Mouse (Mus musculus) forebrain, embryonic 13.5 days (tissue): ENCODE results near the gene Sh3bgrl2. TPM values are rescaled to one million over a fixed set of nuclear protein-coding genes. Genes with fewer than 3 reads are reported as not detected.

ENCODE experiments used
- ATAC-seq: fragments of 200-750 bp; cut with Nextera tagmentation; 2 replicates; pipeline ENCODE4 v1.8.0; 2017
- H3K27ac ChIP-seq: fragments of 300-500 bp; sonication (generic); 2 replicates; pipeline ENCODE4 v1.5.1; 2015; ENCODE audit warnings: inconsistent platforms, mild to moderate bottlenecking, moderate library complexity
- H3K27me3 ChIP-seq: fragments of 300-500 bp; sonication (generic); 2 replicates; pipeline ENCODE4 v1.6.1; 2015; ENCODE audit warnings: mild to moderate bottlenecking, inconsistent platforms
- H3K36me3 ChIP-seq: fragments of 300-500 bp; sonication (generic); 2 replicates; pipeline ENCODE4 v1.6.1; 2015; ENCODE audit warnings: mild to moderate bottlenecking, inconsistent platforms; ENCODE audit not compliant: poor library complexity, severe bottlenecking
- H3K4me1 ChIP-seq: fragments of 300-500 bp; sonication (generic); 2 replicates; pipeline ENCODE4 v1.6.1; 2015; ENCODE audit warnings: inconsistent platforms
- H3K4me2 ChIP-seq: fragments of 300-500 bp; sonication (generic); 2 replicates; pipeline ENCODE4 v1.6.1; 2015; ENCODE audit warnings: inconsistent platforms, mild to moderate bottlenecking, moderate library complexity
- H3K4me3 ChIP-seq: fragments of 300-500 bp; sonication (generic); 2 replicates; pipeline ENCODE4 v1.5.1; 2015; ENCODE audit warnings: mild to moderate bottlenecking, inconsistent platforms
- H3K9ac ChIP-seq: fragments of 300-500 bp; sonication (generic); 2 replicates; pipeline ENCODE4 v1.6.1; 2015; ENCODE audit warnings: mild to moderate bottlenecking, inconsistent platforms
- H3K9me3 ChIP-seq: fragments of 300-500 bp; sonication (generic); replicated peaks from 2 replicates; pipeline ENCODE4 v1.6.1; 2016; ENCODE audit warnings: inconsistent platforms
- WGBS: fragments of 180-500 bp; shearing (Covaris S2); methylation state at CpG from one replicate; pipeline ENCODE4 v1.1.7; 2015; 5-methylcytosine and 5-hydroxymethylcytosine counted together
- polyA plus RNA-seq: library from polyadenylated mRNA; unstranded; fragments of >200 nt; fragmentation: Nextera tagmentation; extraction: Ambion mirVana; gene quantifications from 2 replicates; pipeline ENCODE4 v1.2.1, GENCODE M21; 2015

Gene Sh3bgrl2
- polyA plus RNA-seq, 1 experiment from 2014 or later: 16.9 TPM

DNA sequence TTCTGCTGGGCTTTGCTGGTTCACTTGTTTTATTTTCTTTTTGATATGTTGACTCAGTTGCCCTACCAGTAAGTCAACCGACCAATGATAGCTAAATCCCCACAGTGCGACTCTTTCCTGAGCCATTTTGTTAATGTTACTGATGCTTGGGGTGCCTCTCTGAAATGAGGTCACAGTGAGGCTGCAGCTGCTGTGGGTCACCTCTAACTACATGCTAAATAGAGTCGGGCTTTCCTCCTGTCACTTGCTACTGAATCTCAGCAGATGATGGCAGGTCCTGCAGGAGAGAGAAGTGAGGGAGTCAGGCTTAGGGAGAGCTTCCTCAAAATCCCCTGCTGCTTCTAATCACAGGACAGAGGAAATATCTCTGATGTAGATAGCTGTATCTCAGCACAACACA lies 100.6 kb downstream of the Sh3bgrl2 start:
- ATAC-seq: 0 out of 2 replicates have a peak, but pooled peaks have one; percentile 9
- H3K27ac ChIP-seq: peak overlapping the region; percentile 72
- H3K9ac ChIP-seq: no peak overlapping the region
- H3K4me2 ChIP-seq: no peak overlapping the region
- no peaks in the 10 kb centered on the region for H3K36me3 ChIP-seq
- 25% methylated on average over 3 of the region's 3 CpGs for WGBS
- no peaks in the 10 kb centered on the region for H3K9me3 ChIP-seq
- H3K4me1 ChIP-seq: peaks cover 17% of the 10 kb centered on the region
- H3K4me3 ChIP-seq: no peak overlapping the region
- H3K27me3 ChIP-seq: no peaks in the 10 kb centered on the region

DNA sequence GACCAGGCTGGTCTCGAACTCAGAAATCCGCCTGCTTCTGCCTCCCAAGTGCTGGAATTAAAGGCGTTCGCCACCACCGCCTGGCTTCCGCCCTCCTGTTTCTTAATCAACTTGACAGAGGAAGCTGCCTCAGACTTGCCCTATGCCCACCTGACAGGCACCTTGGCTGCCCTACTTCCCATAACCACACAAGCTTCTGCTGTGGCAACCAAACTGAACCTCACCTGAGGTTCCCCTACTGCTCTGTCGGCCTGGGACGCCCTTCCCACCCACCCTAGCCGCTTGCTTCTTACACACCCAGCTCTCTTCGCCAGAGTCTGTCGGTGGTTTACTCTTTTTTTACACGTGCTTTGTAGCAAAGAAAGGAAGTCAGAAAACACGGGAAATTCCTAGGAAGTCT lies 103.9 kb downstream of the Sh3bgrl2 start:
- Histone ChIP-seq H3K4me1 (peaks cover 15% of the 10 kb centered on the region), H3K27ac (no peak overlapping the region), H3K4me3 (no peak overlapping the region), H3K4me2 (no peak overlapping the region), H3K36me3 (no peaks in the 10 kb centered on the region), H3K27me3 (no peaks in the 10 kb centered on the region), H3K9me3 (no peaks in the 10 kb centered on the region), H3K9ac (no peak overlapping the region)
- no peak for ATAC-seq
- WGBS: 82% methylated on average over 13 of the region's 13 CpGs

DNA sequence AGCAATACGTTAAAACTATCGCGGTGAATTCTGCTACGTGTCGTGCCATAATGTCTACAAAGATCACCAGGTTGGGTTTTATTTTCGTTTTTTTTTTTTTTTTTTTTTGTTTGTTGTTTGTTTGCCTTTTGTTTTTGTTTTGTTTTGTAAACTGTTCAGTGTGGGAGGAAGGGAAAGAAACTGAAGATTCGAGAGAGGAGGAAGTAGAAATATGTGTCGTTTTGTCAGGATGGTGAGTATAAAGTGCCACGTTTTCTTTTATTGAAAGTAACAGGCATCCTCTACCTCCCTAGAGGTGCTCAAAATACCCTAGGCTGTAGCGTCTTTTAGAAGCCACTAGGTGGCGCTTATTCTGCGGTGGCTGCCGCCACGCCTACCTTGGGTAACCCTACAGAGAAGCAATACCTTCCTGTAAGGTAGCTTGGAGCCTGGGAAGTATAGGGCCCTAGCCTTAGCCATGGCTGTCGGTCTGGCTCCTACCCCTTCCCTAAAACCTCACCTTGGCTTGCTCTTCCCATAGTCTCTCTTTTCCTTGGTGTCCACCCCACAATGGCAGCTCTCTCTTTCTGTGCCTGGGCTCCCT lies 104.6 kb downstream of the Sh3bgrl2 start:
- no peaks in the 10 kb centered on the region for H3K27me3 ChIP-seq
- WGBS: 32% methylated on average over 15 of the region's 15 CpGs
- peaks cover 18% of the 10 kb centered on the region for H3K4me1 ChIP-seq
- no peak overlapping the region for H3K4me3 ChIP-seq
- H3K4me2 ChIP-seq: no peak overlapping the region
- no peak overlapping the region for H3K27ac ChIP-seq
- H3K9ac ChIP-seq: no peak overlapping the region
- no peaks in the 10 kb centered on the region for H3K36me3 ChIP-seq
- no peaks in the 10 kb centered on the region for H3K9me3 ChIP-seq
- 0 out of 2 replicates have a peak, but pooled peaks have one; percentile 6 for ATAC-seq

DNA sequence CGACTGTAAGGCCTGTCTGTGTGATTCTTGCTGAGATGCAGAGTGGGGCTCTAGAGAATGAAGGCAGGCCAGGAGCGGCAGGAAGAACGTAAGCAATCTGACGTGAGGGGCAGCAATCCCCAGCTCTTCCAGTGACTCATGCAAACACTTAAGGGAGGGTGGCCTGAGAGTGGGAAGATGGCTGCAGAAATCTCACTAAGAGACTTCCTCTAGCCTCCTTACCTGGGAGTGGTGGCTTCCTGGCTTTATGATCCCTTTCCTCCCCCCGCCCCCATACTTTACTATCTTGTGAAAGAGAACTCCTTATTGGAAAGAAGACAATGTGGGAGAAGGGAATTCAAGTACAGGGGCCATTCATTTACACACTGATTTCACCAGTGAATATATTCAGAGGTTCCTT lies 106.5 kb downstream of the Sh3bgrl2 start:
- ATAC-seq: no peak
- H3K36me3 ChIP-seq: no peaks in the 10 kb centered on the region
- peaks cover 6% of the 10 kb centered on the region for H3K4me1 ChIP-seq
- 77% methylated on average over 5 of the region's 5 CpGs for WGBS
- H3K4me2 ChIP-seq: no peak overlapping the region
- no peak overlapping the region for H3K9ac ChIP-seq
- H3K4me3 ChIP-seq: no peak overlapping the region
- H3K27me3 ChIP-seq: no peaks in the 10 kb centered on the region
- H3K27ac ChIP-seq: no peak overlapping the region
- no peaks in the 10 kb centered on the region for H3K9me3 ChIP-seq

DNA sequence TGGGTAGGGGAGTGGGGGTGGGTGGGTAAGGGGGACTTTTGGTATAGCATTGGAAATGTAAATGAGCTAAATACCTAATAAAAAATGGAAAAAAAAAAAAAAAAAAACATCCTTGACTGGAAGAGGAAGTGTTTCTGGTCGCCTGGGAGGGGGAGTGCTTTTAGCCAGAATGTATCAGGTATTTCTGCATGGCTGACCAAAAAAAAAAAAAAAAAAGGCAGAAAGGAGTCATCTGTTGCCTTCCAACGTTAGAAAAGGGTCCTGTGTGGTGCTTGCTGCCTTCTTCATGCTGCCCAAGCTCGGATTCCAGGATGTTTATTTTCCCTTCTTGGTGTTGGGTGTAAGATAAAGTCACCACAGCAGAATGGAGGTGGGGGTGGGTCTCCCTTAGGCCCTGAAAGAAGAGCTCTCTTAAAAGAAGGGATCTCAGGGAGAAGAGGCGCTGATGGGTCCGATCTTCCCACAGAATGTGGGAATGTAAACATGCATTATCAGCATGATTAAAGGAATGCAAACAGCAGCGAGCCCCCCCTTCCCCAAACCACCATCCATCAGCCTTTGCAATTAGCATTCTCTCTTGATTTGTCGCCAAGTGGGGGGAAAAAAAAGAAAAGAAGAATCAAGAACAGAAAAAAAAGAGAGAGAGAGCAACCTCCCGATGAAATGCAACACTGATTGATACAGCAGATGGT lies 109.0 kb downstream of the Sh3bgrl2 start:
- Histone ChIP-seq H3K36me3 (no peaks in the 10 kb centered on the region), H3K4me1 (peaks cover 6% of the 10 kb centered on the region), H3K27ac (peak overlapping the region; percentile 63), H3K4me3 (peak overlapping the region; percentile 6; the same call in 1 of the 2 replicates), H3K27me3 (no peaks in the 10 kb centered on the region), H3K4me2 (peak overlapping the region; percentile 47), H3K9ac (no peak overlapping the region), H3K9me3 (peaks cover 3% of the 10 kb centered on the region; the same call in 1 of the 2 replicates)
- ATAC-seq: peak; percentile 55
- 21% methylated on average over 8 of the region's 8 CpGs for WGBS

DNA sequence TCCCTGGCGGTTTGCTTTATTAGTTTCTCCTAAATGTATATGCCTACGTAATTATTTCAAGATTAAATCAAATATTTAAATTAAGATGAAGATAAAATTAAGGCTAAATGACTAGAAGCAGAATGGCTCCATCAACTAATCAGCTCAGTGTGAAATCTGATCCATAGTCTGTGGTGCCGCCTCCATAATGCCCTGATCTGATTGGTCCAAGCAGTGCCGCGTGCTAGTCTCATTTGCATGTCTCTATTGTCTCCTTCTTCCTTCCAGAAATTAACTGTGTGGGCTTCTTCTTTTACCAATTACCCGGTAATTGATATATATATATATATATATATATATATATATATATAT lies 109.5 kb downstream of the Sh3bgrl2 start:
- WGBS: 39% methylated on average over 6 of the region's 6 CpGs
- Histone ChIP-seq H3K36me3 (no peaks in the 10 kb centered on the region), H3K27me3 (no peaks in the 10 kb centered on the region), H3K4me1 (peaks cover 6% of the 10 kb centered on the region), H3K4me2 (peak overlapping the region; percentile 47), H3K27ac (0 out of 2 replicates have a peak overlapping the region, but pooled peaks have one; percentile 63), H3K4me3 (peak overlapping the region; percentile 6; the same call in 1 of the 2 replicates), H3K9ac (no peak overlapping the region), H3K9me3 (peaks cover 3% of the 10 kb centered on the region; the same call in 1 of the 2 replicates)
- ATAC-seq: peak; percentile 90

DNA sequence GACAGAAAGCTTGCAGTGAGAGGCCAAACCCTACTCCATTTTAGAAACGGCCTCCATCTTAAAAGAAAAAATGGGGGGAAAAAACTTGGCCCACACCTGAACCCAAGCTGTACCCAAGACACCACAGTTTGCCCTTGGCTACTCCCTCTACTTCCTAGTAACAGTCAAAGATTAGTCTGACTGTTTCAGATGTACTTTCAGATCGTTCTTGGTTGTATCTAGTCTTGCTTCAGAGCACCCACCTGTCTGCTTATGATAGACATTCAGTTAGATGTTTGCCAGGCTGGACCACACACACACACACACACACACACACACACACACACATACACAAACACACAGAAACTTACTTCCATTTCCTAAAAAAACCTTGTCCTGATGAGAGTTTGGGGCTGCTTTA lies 111.0 kb downstream of the Sh3bgrl2 start:
- peaks cover 3% of the 10 kb centered on the region; the same call in 1 of the 2 replicates for H3K9me3 ChIP-seq
- ATAC-seq: no peak
- H3K36me3 ChIP-seq: no peaks in the 10 kb centered on the region
- H3K4me2 ChIP-seq: no peak overlapping the region
- H3K4me3 ChIP-seq: no peak overlapping the region
- no peak overlapping the region for H3K9ac ChIP-seq
- H3K4me1 ChIP-seq: peaks cover 11% of the 10 kb centered on the region
- H3K27me3 ChIP-seq: no peaks in the 10 kb centered on the region
- no peak overlapping the region for H3K27ac ChIP-seq
- 95% methylated on average over 2 of the region's 2 CpGs for WGBS

DNA sequence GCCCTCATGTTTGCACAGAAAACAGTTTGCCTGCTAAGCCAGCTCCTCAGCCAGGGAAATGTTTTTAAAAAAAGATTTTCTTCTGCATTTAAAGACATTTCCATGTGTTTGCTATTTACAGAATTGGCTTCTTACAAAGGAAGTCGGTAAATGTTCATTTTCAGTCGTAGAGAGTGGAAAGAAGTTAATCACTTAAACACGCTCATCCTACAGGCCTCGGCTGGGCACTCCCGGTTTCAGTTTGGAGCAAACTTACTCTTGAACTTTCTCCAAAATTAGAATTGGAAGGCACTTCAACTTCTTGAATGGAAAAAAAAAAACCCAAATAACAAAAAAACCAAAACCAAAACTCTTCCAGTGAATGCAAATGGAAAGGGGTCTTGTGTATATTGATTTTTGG lies 113.7 kb downstream of the Sh3bgrl2 start:
- Histone ChIP-seq H3K36me3 (no peaks in the 10 kb centered on the region), H3K4me3 (no peak overlapping the region), H3K9ac (no peak overlapping the region), H3K4me2 (no peak overlapping the region), H3K27me3 (no peaks in the 10 kb centered on the region), H3K4me1 (peaks cover 21% of the 10 kb centered on the region), H3K9me3 (peaks cover 3% of the 10 kb centered on the region; the same call in 1 of the 2 replicates), H3K27ac (no peak overlapping the region)
- whole genome bisulfite sequencing: 87% methylated on average over 5 of the region's 5 CpGs
- no peak for ATAC-seq

DNA sequence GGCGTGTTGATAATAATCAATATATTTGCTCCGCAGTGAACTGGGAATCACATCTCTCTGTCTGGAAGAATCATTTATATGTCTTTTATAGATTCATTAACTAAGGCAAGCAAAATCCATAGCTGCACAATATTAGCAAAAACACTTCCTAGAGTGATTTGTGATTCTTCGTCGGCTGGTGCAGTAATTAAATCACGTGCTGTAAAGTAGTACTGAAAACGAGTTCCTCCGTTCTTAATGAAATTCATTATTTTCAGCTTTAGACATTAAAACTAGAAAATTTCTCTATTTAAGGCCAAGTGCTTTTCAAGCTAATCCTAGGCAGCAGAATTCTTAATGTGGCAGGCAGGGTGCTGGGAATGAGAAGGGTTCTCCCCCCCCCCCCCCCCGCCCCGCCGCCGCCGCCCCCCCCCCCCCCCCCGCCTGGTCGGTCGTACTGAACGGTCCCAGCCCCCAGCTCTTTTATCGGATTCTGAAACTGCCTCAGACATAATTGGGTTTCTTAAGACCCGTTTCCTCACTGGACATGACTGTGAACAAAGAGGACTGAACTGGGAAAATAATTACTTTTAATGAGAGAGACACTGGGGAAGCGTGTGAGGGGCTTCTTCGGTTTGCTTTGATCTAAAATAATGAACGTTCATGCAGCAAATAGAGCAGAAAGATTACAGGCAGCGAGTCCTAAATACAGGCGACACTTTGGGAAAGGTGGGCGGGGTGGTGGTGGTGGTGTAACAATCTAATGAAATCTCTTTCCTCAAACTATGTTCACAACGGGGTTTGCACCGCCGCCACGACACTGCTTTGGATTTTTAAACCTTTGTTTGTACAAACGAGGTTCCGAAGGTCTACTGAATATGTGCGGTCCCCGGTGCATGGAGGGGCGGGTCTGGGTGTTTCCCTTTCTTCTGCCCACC lies 116.1 kb downstream of the Sh3bgrl2 start:
- H3K9ac ChIP-seq: peak overlapping the region; percentile 64
- peaks cover 3% of the 10 kb centered on the region; the same call in 1 of the 2 replicates for H3K9me3 ChIP-seq
- peak overlapping the region; percentile 59 for H3K4me2 ChIP-seq
- H3K4me3 ChIP-seq: peak overlapping the region; percentile 41
- H3K4me1 ChIP-seq: peaks cover 15% of the 10 kb centered on the region; the same call in 1 of the 2 replicates
- no peaks in the 10 kb centered on the region for H3K36me3 ChIP-seq
- no peaks in the 10 kb centered on the region for H3K27me3 ChIP-seq
- peak overlapping the region; percentile 81 for H3K27ac ChIP-seq
- ATAC-seq: peak; percentile 82
- WGBS: 4% methylated on average over 25 of the region's 33 CpGs

DNA sequence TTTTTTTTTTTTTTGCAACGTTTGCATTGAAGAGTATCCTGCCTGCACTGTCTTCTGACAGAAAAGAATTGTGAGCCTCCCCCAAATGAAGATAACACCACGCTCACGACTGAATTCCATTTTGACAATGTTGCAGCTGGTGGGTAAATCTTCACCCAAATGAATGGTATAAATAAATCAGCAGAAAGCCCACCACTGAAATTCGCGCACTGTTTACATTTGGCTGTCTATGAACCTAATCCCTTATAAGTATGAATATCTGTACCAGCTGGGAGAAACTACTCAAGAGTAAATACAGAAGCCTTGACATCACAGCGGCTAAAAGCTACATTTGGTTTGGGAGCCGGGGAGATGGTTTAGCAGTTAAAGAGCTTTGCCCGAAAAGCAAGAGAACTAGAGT lies 116.8 kb downstream of the Sh3bgrl2 start:
- Histone ChIP-seq H3K9me3 (peaks cover 3% of the 10 kb centered on the region; the same call in 1 of the 2 replicates), H3K4me3 (peak overlapping the region; percentile 41), H3K27me3 (no peaks in the 10 kb centered on the region), H3K27ac (peak overlapping the region; percentile 81), H3K36me3 (no peaks in the 10 kb centered on the region), H3K4me2 (peak overlapping the region; percentile 59), H3K9ac (peak overlapping the region; percentile 64), H3K4me1 (peaks cover 15% of the 10 kb centered on the region; the same call in 1 of the 2 replicates)
- 14% methylated on average over 8 of the region's 8 CpGs for WGBS
- peak; percentile 20 for ATAC-seq

DNA sequence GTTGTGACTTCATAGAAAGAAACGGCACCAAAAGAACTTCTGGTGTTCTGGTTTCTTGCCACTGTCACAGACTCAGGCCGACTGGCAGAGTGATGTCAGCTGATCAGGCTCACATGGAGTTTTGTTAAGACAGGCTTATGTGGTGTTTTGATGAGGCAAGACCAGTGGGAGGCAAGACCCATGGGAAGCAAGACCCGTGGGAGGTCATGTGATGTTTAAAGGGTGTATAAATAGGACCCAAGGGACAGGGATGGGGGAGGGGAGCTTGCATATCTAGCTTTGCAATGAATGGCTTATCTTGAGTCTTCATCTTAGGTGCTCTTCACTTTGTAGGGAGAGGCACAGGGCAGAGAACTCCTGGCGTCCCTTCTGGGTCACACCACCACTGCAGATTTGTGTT lies 118.9 kb downstream of the Sh3bgrl2 start:
- WGBS: 78% methylated on average over 4 of the region's 4 CpGs
- no peak overlapping the region for H3K27ac ChIP-seq

DNA sequence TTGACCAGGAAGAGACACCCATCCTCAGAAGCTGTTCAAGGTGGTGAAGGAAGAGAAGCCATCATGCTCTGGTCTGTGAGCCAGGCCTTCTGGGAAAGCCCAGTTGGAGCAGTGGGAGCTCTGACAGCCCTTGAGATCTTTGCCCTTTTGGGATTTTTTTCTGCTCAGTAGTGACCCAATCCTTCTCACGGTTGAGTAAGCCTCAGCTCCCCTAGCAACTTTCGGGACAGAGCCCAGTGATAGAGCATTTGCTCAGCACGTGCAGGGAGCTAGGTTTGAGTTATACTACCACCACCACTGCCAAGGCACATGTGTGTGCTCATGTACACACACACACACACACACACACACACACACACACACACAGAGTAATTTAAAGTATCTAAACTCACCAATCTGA lies 131.5 kb downstream of the Sh3bgrl2 start:
- no peak overlapping the region for H3K27ac ChIP-seq
- no peak for ATAC-seq
- H3K27me3 ChIP-seq: no peaks in the 10 kb centered on the region
- peaks cover 4% of the 10 kb centered on the region; the same call in 1 of the 2 replicates for H3K4me1 ChIP-seq
- 39% methylated on average over 3 of the region's 3 CpGs for WGBS
- H3K4me2 ChIP-seq: no peak overlapping the region
- no peaks in the 10 kb centered on the region for H3K9me3 ChIP-seq
- no peaks in the 10 kb centered on the region for H3K36me3 ChIP-seq
- H3K4me3 ChIP-seq: no peak overlapping the region
- H3K9ac ChIP-seq: no peak overlapping the region

More for the DNA sequence above, 118.9 kb downstream of the Sh3bgrl2 start:
- Histone ChIP-seq H3K4me3 (no peak overlapping the region), H3K4me2 (no peak overlapping the region), H3K9me3 (no peaks in the 10 kb centered on the region), H3K36me3 (no peaks in the 10 kb centered on the region), H3K9ac (no peak overlapping the region), H3K4me1 (peaks cover 15% of the 10 kb centered on the region; the same call in 1 of the 2 replicates), H3K27me3 (no peaks in the 10 kb centered on the region)
- ATAC-seq: no peak
